Mouse (Mus musculus) liver, postnatal 0 days (tissue): ENCODE measurements around the gene Mid2.

Experiments used
- CTCF ChIP-seq: sonication (generic); IDR thresholded peaks from 2 replicates; pipeline ENCODE4 v1.5.1; 2016; ENCODE audit warnings: antibody characterized with exemption, low read depth
- EP300 ChIP-seq: IDR thresholded peaks from 2 replicates; pipeline ENCODE4 v1.6.1; 2016; ENCODE audit warnings: antibody characterized with exemption, low read depth, mild to moderate bottlenecking

DNA sequence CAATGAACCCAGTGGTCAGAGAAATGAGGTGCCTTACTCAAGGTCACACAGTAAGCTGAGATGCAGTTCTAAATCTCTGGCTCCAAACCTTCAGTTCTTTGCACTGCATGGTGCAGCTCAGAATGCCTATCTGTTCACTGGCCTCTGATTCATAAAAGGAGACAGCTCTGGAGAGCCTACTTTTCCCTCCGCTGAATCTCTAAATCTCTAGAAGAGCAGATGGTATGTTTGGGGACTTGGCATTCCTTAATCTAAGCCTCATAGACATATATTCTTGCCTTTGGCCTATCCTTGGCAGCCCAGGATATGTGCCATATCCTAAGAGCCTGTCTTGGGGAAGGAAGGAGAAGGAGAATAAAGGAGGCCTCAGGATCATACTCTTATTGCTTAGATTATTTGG is 38.8 kb downstream of the Mid2 start:
- TF ChIP-seq EP300 (no peak), CTCF (no peak)
